Mouse (Mus musculus): ENCODE data around the gene Zfp541.

DNA sequence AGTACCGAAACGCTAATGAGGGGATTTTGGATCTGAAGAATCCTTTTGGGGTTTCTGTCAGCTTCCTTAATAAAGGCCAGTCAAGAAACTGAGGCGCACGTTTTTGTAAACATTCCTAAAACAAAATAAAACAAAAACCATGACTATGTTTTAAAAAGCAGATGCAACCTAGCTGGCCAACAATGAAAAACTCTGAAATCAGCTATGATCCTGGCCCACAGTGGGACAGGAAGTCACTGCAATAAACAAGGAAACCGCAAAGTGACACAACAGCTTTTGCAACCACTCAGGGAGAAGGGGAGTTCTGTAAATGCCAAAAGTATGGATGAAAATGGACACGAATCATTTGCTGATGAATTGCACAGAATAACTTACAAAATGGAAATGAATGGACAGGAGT, 8.5 kb upstream of the Zfp541 start:
- TF ChIP-seq GATA1 (IDR thresholded peaks at IDR 0.05; ENCODE audit: low read length): no peak
- no peak for TF ChIP-seq TAL1 (IDR thresholded peaks at IDR 0.05; ENCODE audit: low read length)
